Mouse (Mus musculus): ENCODE measurements around the gene Vars. TPM values are rescaled to one million over a fixed set of nuclear protein-coding genes. Genes with fewer than 3 reads are reported as not detected.
A peak's percentile ranks its signal among the peaks of the same experiment; 100 is the strongest.
"Not testable (repeated sequence)": the region's sequence is repeated elsewhere in the genome, so short reads cannot be mapped to it uniquely, and the experiment has no call there.

The Vars gene
- total RNA-seq, 2 experiments from 2014 or later: 29.4 to 31.2 TPM

DNA sequence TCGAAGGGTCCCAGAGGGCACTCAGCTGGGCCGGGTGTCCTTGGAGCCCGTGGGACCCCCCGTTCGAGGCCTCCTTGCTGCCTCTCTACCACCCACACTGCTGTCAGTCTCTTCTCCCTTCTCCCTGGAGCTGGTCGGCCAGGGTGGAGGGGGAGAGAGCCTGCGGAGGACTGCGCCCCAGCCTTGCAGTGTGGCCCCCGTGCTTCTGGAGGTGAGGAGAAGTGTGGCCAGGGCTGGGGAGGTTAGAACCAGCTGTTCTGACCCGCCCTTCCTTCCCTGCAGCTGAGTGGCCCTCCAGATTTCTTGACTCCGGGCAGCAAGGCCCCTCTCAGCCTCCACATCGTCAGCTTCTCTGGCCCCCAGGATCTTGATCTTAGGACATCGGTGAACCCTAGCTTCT lies 23.5 kb downstream of the Vars start:
- no peak for DNase-seq

DNA sequence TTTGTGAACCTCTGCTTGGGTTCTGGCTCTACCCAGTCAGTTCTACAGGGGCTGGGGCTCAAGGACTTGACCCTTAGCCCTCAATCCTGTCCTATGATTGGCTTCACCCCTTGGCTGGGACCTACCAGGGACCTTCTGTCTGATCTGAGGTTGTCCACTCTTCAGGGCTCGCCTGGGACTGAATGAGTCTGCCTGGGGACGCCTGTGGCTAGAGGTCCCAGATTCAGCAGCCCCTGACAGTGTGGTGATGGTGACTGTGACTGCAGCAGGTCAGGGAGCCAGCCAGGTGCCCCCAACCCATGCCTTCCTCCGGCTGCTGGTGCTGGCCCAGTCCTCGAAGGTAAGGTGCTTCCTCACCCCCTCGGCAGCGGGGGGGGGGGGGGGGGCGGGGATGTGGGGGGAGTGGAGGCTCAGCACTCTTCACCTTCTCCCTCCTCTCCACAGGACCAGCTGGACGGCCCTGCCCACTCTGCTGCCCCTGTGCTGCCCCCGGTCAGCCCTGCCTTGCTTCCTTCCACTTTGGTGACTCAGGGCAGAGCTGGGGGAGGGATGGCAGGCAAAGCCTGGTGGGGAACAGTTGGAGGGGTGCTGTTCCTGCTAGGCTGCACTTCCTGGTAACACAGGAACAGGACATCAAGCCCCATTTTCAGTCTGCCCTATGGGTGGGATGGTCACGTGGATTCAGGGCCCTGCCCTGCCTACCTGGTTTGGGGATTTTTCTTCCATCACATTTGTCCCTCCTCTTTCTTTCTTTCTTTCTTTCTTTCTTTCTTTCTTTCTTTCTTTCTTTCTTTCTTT lies 24.1 kb downstream of the Vars start:
- peak; percentile 31 for DNase-seq

DNA sequence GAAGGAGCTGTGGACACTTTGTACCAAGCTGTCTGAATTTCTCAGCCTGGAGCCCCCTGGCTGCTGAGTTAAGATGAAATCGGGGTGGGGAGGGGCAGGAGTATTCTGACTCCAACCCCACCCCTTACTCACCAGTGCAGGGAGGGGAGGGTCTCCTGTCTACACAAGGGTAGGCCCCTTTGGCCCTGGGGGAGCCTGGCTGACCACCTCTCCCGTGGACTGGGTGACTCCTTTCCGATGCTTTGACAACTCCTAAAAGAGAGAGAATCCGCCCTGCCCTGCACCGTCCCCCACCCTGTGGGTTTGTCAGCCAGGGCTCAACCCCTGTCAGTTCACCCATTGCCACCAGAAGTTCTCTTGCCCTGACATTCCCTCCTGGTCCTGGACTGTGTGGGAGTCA lies 25.4 kb downstream of the Vars start:
- DNase-seq: no peak

DNA sequence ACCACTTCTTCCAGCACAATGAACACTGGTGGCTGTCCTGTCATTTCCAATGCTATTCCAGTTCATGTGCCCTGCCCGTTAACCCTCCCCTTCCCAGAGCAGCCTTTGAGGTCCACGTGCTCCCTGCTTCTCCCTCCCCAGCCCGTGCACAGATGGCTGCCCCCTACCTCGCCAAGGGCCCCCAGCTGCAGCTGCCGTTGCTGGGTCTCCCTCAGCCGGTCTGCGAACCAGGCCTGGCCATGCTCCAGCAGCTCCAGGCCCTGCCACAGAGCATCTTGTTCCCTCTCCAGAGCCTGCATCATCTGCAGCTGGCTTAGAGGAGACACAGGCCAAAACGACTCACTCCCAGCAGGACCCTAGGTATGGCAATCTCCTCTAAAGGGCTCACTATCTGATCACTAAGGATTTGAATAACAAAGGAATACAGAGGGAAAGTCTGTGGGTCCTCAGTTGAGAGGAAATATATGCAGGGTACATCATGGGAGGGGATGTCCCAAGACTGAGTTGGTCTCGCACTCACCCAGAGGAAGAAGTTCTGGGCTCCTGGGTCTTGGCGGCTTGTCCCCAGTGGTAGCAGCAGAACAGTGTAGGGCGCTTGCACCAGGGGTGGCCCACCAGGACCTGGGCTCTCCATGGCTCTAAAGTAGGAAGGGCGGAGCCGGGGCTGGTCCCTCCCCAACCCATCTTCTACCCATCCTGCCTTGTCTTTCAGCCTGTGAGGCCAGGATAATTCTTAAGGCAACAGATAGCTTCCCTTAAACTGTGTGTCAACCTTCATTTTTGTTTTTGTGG lies 26.7 kb downstream of the Vars start, which contains the start of gene Sapcd1:
Sapcd1 (minus strand) TSS at position 740 of the 792 bp plus-strand sequence.
- DNase-seq: peak; percentile 68

DNA sequence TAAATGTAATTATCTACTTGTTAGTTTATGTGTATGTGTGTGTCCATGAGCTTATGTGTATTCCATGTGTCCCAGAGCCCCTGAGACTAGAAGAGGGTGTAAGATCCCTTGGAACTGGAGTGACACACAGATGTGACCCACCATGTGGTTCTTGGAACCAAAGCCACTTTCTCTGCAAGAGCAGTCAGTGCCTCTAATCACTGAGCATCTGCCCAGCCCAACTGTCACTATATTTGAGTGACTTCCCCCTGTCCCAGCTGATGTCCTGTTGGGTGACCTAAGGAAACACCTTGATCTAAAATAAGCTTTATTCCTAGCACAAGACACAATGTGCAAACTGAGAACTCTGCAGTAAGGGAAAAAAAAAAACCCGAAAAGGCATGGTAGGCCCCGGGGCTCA lies 27.5 kb downstream of the Vars start:
- no peak for DNase-seq

DNA sequence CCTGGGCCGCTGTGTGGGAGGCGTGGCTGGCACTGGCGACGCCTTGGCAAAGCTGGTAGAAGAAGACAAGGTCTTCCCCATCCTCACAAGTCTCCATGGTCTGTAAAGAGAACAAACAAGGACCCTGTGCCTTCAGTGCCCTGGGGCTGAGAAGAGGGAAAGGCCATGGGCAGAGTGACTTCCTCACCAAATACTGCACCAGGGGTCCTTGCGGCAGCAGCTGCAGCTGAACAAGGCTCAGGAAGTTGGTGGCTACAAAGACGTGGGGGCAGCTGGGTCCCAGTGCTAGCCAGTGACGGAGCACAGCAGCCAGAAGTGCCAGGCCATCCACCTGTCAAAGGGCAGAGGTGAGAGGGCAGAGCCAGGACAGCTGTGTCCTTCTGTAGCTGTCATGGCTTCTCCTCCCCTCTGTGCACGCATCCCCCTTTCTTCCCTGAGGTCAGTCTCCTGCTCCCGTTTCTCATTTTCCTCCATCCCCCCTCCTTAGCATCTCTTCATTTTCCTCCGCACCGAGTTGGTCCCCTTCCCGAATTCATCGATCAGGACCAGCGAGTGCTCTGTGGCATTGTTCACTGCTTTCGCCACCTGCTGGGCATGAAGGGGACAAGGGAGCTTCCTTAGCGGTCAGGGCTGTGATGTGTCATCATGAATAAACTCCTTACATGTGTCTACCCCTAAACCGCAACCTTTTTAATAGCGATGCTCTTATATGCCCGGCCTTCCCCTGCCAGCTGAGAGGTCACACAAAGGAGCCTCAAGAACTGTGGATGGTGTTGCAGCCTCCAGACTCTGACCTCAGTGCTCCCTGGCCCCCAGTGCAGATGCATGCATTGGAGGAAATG lies 29.1 kb downstream of the Vars start:
- no peak for DNase-seq

DNA sequence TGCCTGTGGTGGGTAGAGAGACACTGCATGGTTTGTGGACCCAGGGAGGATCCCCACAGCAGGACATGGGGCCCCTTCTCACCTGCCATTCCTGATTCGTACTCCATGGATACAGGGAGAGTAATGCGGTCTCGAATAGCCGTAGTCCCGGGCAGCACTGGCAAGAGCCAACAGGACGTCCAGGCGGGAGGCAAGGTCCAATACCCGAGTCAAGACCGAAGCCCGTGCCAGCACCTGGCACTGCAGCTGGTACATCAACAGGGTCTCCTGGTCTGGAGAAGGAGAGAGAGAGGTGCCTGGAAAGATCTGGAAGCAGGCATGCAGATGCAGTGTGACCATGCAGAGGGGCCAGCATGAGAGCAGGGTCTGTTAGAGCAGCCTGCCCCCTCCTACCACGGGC lies 30.5 kb downstream of the Vars start:
- DNase-seq: no peak

DNA sequence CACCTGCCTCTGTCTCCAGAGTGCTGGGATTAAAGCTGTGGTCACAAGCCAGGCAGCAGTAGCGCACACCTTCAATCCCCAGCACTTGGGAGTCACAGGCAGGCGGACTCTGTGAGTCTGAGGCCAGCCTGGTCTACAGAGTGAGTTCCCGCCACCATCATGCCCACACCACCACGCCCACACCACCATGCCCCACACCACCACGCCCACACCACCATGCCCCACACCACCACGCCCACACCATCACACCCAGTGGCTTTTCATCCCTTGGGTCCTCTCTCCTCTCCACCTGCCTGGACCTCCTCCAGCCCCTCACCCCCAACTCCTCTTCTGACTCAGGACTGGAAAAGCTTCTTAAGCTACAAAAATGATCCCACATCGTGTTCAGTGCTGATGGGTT lies 31.1 kb downstream of the Vars start:
- no peak for DNase-seq

DNA sequence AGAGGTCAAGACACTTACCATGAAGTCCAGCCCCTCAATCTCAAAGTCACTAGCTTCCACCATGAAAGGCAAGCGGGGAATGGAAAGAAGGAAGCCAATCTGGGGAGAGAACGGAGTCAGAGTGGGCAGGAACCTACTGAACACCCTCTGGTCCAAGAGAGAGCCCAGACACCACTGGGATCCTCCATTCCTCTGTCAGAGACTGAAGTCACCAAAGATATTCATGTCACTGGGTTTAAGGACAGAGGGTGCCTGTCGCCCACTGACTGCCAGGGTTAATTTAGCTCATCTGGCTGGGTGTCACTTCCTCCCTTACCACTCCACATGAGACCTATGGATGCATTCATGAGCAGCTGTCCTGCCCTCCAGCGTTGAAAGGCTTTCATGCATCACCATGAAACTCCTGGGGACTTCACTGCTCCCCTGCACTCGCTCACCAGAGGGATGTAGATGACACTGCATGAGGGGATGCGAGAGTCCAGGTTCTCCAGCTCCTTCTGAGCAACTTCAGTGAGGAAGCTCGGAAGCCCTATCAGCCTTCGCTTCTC lies 31.6 kb downstream of the Vars start:
- DNase-seq: no peak

DNA sequence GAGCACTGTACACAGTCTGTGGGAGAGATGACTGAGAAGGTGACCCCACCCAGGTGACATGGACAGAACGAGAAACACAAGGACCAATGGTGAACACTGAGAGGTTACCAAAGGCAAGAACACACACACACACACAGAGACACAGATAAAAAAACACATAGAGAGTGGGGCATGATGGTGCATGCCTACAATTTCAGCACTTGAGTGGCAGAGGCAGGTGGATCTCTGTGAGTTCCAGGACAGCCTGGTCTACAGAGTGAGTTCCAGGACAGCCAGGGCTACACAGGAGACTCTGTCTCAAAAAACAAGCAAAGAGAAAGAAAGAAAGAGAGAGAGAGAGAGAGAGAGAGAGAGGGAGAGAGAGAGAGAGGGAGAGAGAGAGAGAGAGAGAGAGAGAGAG lies 32.9 kb downstream of the Vars start:
- not testable (repeated sequence) for DNase-seq

DNA sequence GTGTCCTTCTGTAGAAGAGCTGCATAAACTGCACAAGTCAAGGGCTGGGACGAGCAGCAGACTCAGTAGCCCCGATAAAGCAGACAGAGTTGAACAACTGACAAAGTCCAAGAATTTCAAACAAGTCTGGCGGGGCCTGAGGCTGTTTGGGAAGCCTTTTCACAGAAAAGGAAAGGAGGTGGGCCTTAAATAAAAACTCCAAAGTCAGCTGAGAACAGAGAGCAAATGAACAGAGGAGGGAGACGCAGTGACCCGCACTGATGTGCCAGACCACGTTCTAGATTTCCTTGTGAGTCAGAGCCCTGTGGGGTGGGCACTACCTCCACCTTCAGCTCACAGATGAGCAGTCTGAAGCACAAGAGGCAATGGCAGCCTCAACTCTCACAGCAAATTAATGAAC lies 34.1 kb downstream of the Vars start:
- no peak for DNase-seq

DNA sequence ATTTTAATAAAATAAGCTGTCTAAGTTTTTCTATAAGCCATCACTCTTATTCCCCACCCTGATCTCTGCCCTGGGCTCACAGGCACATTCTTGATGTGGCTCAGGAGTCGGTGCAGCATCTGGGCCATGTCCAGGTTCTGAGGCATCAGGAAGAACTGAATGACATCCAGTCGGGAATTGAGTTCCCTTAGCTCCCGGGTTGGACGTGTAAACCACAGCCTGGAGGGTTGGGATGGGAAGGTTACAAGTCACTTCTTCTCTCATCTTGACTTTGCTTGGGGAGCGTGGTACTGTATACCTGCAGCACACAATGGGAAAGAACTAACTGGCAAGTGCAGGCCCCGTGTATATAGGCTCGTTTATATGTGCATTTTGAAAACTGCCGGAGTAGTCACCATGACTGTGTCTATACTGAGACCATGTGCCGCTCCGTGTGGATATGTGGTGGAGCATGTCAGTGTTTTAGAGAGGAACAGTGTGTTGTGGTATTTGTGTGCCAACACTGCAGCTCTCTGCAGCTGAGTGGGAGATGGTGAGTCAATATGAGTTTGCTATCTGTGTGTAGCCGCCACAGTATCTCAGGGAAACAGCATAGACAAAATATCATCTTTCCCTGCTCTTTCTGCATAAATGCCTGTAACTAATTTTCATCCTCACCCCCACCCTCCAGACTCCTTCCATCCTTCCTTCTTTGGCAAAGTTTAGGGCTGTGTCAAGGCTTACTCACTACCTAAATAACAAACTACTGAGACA lies 38.5 kb downstream of the Vars start:
- DNase-seq: no peak

DNA sequence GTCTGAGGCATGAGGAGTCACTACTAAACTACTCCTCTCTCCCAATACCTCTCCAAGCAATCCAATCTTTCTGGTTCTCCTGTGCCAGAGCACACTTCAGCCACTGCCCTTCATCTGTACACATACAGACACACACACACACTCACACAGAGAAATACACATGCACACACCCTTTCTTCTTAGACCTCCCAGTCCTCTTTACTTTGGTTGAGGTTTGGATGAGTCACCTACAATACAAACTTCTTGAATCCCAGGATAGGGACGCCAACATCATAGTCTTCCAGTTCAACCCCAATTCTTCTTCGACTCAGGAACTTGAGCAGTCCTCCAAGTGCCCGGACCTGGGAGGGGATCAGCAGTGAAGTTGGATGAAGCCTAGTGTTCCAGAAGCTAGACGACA lies 43.0 kb downstream of the Vars start:
- DNase-seq: no peak

DNA sequence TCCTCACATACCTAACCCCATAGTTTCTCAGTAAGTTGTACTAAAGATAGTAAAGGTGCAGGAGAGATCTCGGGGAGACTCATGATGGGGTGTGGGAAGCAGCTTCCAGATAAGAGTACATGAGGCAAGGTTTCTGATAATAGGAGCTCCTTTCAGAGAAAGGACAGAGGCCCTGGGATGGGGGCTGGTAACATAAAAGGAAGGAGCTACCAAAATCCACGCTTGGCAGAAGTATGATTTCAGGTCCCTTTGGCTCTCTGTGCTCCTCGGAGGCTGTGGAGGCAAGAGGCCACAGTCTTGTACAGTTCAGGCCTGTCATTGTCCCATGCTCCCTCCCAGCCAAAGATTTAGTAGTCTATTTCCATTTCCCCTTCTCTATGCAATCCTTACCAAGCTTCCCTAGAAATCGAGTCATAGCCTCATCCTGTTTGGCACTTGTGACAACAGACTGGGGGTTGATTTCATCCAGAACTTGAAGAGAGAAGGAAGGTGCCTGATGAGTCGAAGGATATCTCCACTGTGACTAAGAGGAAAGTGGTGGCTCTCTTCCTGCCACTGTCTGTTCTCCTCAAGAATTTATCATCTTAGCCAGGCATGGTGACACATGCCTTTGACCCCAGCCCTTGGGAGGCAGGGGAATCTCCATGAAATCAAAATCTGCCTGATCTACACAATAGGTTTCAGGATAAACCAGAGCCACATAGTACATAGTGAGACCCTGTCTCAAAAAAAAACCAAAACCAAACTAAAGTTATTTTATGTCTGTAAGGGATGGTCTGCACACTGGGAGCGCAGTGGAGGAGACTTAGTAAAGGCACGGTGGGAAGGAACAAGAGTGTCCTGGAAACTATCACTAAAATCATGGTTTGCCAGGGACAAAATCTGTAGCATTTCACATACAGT lies 44.4 kb downstream of the Vars start:
- no peak for DNase-seq

DNA sequence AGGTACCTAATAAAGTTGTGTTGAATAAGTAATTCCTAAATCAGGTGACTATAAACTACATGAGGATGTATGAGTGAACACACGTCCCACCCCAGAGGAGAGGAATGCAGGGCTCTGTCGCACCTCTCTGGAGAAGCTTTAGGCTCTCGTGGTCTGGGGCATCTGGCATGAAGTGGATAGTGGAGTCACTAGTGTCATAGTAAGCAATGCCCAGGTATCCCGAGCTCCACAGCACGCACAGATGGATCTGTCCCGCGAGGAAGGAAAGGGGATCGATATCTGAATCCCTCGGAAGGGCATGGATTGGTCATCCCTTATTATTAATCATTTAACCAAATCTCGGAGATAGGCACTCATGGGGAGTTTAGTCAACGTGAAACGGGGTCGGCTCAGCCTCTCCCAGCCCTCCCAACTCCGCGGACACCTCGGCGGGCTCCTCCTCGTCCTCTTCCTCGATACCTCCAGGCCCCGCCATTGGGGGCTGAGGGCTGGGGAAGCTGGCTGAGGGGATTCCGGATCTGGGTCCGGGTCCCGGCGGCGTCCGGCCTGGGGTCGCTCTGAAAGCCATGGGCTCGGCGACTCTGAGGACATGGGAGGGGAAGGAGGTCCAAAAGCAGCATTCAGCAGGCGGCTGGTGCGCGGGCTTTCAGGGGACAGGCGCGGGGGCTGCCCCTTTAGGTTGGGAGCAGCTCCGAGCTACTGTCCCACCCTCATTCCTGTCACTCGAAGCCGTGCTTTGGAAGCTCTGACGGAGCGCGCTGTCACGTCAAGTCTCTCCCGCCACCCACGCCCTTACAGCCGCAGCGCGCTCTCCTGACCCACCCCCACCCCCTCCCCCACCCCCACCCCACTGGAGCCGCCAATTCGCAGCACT lies 45.3 kb downstream of the Vars start:
- DNase-seq: no peak

DNA sequence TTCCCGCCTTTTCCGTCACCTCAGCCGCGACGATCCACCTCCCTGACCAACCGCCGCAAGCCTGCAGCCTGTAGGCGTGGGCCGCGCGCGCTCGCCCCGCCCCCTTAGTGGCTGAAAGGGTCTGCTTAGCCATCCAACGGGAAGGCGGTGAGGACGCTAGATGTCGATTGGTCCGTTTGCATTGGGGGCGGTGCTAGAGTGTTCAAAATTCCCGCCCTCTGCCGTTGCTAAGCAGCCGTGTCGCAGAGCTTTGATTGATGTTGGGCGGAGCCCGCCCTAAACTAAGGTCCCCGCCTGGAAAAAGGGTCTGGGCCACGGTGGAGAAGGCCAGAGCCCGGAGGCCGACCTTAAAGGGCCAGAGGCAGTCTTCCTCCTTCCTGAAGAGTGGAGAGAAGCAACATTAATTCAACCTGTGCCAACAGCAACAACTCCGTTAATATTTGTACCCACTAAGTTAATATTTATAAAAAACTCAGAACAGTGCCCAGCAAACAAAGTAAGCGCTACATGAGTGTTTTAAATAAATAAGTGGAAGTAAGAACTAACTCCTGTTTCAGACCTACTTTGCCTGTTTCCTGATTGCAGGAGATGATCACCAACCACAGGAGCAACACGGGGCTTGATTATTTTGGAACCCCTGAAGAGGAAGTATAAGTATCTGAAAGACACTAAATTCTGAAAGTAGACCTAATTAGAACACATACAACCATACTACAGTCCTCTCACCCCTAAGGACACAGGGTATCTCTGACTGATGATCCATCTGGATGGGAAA lies 46.1 kb downstream of the Vars start, which contains the start of gene Msh5:
Msh5 (minus strand) TSS at position 65 of the 775 bp plus-strand sequence.
- DNase-seq: peak; percentile 98

DNA sequence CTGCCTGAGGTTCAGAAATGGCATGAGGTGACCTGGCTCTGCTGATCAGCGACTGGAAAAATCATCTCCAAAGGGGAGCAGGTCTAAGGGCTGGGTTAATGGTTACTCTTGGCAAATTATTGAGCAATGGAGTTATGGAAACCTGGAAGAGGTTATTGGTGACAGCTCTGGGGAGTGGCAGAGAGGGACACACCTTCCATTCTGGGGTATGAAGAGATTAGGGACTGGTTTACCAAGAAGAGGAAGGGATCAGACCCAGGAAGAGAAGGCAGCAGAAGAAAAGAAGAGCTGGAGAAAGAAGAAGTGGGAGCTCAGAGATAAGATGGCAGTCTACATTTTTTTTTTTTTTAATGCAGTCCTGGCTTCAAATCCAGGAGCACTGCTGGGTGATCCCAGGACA lies 46.9 kb downstream of the Vars start:
- DNase-seq: no peak

DNA sequence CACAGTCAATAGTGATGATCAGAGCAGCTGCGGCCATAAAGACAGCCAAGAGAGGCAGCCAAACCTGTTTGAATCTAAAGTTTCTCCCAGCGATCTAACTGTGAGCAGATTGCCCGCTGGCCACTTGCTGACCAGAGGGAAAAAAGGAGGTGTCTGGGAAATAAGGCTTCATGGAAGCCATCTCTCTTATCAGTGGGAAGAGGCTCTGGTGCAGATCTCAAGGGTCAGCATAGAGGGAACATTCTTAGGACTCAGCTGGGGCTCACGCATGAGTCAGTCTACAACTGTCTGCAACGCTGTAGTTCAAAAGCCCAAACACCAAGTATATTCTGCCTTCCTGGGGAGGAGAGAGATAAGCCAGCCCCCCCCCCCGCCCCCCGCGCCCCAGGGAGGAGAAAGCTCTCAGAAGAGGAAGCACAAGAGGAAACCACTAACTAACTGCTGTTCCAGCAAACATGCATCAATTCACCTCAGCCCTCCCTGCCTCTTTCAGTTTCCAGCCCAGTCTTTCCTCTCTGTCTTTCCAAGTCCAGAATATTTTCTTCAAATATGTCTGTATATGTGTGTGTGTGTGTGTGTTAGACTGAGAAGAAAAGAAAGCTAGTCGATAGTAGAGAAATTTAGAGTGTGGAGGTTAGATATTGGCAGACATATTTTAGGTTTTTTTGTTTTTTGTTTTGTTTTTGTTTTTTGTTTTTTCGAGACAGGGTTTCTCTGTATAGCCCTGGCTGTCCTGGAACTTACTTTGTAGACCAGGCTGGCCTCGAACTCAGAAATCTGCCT lies 47.6 kb downstream of the Vars start:
- peak; percentile 34 for DNase-seq

Measured in gastrocnemius, postnatal 25 days (tissue).